Mouse (Mus musculus) fat pad, adult 2 months (tissue): ENCODE measurements at regions not wholly inside any gene's neighbourhood (a gene's known extent, or its start where the extent isn't known, plus 50 kb on each side); places are given as distances from the start of the nearest gene placed in this dataset.

Source experiments
- DNase-seq: peaks from one replicate; pipeline ENCODE4 v3.0.0-alpha.2; 2011; ENCODE audit warnings: low read depth, low spot score; ENCODE audit errors: extremely low read depth

DNA sequence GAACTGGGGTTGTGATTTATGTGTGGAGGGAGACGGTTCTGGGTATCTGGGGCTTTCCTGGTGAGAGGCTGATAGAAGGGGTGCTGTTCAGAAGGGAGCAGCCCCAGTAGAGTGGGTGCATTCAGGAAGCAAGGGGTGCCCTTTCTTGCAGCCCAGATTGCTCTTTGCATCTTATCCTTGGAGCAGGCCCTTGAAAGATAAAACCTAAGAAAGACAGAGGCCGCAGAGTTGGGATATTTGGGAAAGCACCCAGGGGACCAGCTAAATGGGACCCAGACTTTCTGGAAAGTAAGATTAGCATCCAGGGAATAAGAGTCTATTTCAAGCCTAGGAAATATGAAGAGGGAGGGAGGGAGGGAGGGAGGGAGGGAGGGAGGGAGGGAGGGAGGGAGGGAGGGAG, 512.2 kb upstream of the Mki67 start:
- DNase-seq, result no peak

DNA sequence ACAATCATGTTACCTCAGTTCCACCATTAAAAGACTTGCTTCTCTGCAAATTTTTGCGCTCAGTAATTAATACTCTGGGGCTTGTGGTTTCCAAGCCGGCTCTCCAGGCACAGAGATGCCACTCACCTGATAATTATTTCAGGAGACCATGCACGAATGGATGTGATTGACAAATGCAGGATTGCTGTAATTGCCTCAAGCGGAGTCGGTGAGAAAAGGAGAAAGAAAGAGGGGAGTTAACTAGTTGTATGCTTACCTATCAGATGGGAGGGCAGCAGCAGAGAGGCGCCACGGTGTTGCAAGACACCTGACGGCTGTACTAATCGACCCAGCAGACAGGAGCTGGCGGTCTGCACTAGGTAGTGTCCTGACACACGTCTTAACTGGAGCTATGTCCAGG, 513.4 kb upstream of the Mki67 start:
- DNase-seq, result no peak

DNA sequence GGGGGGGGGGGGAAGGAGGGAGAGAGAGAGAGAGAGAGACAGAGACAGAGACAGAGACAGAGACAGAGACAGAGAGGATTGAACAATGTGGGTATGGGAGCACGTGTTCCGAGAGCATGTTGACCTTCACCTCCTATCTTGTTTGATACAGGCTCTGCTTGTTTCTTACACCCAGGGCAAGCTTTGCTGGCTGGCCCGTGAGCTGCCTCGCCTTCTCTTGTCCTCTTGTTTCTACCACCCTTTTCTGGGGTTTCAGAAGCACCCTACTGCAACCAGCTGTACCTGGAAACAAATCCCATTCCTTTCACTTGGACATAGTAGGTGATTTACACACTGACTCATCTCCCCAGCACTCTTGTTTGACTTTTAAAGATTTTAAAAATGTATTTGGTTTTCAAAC, 516.0 kb upstream of the Mki67 start:
- DNase-seq, result no peak

DNA sequence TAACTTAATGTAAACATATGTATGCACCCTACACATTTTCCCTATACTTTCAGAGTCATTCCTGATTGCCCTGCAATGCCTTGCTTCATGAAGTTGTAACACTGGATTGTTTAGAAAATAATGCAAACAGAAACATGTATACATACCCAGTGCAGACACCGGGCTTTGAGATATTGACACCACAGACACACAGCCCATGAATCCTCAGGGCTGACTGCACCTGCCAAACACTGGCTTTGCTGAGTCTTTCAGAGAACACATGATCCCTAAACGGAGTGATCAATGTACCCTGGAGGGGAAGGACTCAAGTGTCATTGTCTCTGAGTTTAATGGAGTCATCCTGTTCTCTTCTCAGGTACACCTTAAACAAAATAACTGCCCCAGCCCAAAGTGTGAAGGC, 519.4 kb upstream of the Mki67 start:
- DNase-seq, result no peak

DNA sequence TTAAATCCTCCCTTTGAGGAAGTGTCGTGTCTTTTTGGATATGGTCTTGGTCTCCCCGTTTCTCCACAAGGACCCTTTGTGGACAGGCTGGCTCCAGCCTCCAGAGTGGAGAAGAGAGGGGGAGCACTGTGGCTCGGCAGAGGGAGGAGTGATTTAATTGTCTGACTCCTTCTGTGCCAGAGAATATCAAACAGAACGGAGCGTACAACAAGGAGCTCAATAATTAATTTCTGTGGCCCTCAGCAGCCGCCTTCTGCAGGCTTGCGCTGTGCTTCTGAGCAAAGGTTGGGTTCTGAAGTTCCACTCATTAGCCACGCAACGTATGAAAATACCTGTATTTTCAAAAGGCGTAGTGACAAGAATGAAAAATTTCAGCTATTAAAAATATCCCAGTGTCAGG, 520.2 kb upstream of the Mki67 start:
- DNase-seq, result no peak

DNA sequence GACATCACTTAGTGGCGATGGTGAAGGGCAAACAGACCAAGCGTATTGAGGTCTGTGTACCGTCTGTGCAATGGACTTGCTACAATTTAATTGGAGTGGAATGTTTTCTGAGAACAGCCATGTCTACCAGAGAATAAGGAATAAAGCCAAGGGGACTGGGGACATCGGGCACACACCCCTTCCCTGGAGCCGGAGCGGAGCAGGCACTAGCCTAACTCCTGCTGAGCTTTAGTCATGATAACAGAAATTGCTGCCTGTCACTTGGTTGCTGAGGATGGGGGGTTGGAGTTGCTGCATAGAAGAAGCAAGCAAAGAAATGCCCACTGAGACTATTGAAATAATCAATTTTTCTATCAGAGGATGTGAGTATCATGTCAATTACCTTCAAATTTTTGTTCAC, 549.5 kb upstream of the Mki67 start:
- no peak for DNase-seq

DNA sequence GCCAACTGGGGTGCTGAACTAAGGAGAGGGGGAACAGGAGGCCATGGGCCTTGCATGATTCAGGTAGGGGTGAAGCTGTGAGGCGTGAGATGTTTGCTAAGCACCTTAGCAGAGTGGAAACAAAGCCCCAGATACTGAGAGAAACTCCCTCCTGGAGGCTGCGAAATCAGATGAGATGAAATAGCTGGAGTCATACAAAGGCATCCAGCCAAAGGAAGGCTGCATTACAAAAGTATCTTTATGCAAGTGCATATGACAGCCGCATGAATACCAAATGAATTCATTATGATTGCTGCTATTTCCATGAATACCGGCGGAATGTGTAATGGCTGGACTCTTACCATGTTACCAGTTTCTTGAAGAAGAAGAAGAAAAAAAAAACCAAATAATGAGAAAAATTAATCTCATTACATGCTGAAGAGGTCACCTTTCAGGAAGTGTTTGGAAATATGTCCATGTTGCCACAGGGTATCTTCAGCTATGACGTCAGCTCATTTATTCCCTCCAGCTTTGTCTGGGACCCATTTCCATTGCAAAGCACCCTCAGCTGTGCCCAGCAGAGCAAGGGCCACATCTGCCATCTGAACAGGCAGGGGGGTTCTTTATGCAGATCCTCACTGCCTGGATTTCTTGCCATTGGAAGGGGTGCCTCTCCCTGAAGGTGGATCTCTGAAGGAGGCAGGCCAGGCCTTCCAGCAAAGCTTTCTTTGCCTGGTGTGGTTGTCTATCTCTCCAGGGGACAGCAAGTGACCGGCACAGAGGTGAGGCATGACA, 551.7 kb upstream of the Mki67 start:
- DNase-seq, result no peak

DNA sequence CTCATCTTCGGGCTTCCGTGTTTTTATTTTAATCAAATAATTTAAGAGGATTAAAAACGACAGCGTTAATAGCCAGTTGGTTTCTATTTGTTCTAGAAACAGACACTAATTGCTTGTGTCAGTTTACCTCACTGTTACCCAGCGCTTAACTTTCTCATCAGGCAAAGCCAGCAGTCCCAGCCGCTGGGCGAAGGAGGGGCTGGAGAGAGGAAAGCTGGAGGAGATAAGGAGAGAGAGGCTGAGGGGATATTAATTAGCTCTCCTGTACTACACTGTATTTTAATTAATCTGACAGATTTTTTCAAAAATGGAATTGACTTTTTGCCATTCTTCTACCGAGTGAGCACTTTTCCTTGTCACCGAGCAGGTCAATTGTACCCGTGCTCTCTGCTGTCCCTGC, 559.5 kb upstream of the Mki67 start:
- DNase-seq, result no peak

DNA sequence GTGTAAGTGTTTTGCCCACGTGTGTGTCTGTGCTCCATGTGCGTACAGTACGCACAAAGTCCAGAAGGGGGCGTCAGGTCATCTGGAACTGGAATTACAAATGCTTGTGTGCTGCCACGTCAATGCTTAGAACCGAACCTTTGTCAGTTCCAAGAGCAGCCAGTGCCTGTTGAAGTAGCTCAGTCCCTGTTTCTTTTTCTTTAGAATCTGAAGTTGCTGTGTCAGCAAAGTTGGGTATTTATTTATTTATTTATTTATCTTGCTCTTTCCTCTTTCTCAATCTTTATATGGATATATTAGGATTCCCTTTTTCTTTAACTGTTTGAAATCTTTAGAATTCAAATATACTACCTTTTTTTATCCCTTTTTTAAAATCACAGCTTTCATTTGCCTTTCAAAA, 567.6 kb upstream of the Mki67 start:
- DNase-seq, result no peak

DNA sequence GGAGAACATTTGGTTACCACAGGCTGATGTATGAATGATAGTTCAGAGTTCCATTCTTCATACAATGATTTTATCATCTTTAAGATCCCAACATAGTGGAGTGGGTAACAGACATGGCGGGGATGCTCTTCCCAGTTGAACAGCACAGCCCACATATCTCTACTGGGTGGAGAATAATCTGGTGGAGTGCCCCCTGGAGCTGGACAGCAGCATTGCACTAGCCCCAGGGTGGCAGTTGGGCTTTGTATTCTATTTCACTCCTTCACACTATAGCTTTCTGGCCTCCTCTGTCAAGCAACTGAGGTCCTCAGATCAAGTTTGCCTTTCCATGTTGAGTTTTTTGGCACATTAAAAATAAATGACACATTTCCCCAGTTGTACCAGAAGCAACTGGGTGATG, 569.4 kb upstream of the Mki67 start:
- DNase-seq, result no peak

DNA sequence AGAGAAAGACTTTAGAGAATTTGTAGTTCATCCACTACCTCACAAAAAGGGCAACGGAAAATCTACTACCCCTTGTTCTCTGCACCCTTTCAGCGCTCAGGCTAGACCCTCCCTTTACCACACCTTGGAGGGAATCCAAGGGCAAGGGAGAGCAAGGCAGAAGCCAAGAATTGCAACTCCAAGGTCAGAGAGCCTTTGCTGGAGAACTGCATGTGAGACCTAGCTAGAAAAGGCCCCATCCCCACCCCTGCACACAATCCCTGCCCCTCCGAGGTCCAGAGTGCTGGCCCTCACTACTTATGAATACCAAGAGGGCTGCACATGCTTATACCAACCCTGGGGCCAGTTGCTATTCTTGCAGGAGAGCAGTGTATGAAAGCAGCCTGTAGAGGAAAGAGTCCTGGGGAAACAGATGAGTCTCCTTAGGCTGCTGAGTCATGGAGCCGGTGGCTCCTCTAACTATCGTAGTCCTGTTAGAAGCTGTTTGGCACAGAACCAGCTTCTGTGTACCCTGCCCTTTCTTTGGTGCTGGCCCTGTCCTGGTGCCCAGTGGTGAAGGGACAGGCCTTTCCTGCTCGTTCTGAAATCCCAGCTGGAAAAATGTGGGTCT, 577.5 kb upstream of the Mki67 start:
- no peak for DNase-seq

DNA sequence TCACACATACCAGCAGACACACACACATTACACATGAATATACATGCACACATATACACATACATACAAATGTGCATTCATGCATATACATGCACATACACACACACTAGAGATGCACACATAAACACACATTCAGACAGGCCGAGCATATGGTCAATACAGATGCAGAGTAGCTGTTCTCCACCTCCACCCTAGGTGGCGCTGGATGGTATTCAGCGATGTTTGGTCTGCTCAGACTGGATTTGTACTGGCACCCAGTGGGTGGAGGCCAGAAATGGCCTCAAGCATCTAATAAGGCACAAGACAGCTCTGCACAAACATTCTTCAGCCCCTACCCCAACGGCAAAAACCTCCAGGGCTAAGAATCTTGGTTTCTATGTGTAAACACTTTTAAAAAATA, 578.3 kb upstream of the Mki67 start:
- no peak for DNase-seq

DNA sequence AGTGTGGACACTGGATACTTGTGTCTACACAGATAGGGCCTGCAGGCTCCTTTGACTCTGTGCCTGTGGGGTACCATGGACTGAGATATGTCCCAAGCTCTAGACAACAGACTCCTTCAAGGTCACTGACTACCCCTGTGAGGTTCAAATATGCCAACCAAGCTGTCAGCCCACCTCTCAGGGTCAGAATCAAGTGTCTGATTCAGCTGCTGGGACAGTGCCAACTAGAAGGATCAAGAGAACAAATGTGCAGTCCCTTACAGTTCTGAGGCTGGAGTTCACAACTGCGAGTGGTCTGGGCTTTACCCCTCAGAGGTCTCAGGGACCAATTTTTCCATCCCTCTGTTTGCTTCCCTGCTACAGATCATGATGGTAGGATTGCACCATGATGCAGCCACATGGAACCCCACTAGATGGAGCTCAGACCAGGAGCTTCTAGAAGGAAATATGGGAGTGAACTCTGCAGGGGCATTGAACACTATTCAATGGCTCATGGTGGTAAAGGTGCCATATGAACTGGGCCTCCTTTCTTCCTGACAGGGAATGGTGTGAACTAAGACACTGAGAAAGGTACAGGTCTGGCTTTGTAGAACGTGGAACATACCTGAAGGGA, 581.8 kb upstream of the Mki67 start:
- DNase-seq, result no peak

DNA sequence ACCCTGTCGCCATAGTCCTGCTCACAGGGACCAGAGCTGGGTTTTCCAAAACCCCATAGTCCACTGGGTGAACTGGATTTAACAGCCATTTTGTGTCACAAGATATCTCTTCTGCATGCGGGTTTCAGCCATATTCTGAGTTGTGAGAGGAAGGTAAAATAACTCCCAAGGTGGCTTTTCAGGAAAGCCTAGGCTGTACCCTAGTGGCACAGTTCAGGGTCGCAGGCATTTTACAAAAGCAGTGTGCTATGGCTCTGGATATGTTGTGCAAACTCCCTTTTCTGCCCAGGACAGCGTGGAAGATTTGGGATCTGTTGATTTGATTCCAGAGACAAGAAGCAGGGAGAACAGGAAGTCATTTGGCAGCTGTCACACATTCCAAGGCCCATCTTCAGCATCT, 588.3 kb upstream of the Mgmt start:
- no peak for DNase-seq

DNA sequence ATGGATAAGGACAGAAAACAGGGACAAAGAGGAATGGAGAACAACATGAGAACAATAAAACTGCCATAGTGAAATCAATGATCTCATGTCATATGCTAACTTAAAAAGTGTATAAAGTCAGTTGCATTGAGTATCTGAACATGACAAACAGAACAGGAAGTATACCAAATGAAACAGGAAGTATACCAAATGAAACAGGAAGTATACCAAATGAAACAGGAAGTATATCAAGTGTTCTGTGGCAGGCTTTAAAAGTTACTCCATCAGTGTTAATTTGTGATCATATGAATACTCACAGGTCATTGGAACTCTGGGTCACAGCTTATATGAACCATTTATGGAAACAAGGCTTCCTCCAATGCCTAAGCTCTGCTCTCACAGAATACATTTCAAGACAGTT, 585.6 kb upstream of the Mgmt start:
- DNase-seq, result no peak

DNA sequence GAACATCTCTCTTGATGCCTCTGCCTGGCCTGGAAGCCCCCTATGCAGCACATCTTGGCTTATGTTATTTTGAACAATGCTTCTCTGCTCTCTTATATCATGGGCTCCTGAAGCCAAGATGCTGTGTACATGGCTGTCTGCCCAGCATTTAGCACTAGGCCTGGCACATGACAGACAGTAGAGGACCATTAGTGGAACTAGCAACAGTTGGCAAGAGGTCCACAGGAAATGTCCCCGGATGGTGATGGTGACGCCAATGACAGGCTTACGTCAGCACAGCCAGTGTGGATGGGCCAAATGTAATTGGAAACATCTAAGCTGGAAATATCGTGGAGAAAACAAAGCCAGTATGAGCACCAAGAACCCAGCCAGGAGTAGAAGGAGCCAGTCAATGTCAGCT, 567.1 kb upstream of the Mgmt start:
- no peak for DNase-seq

DNA sequence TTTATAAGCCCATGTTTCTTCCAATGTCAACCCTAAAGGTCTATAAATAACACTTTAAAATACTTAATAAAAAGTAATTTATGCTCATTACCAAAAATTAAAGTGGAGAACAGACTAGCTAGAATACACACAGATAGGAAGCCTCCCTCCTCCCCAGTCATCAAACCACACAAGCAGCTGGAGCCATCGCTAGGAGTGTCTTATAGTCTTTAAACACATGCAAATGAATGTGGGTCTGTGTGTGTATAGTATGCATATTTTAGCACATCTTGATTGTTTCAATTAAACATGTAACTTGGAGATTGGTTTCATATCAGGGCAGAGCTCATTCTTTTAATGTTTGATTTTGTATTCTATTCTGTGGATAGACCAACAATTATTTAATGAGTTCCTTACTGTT, 564.0 kb upstream of the Mgmt start:
- no peak for DNase-seq

DNA sequence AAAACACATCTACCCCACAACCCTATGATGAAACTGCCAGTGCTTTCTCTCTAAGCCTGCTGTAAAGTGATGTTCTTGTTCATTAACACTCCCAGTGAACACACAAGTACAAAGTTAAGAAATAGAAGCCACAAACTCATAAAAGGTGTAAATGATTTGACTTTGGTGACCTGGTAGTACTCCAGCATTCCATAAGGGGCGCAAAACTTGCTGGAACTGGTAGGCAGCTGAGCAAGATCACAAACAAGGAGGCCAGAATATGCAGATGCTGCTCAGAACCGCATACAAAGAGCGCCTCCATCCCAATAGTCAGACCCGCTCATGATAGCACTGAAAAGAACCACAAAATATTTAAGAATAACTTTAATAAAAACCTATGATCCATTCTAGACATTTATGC, 561.6 kb upstream of the Mgmt start:
- no peak for DNase-seq

DNA sequence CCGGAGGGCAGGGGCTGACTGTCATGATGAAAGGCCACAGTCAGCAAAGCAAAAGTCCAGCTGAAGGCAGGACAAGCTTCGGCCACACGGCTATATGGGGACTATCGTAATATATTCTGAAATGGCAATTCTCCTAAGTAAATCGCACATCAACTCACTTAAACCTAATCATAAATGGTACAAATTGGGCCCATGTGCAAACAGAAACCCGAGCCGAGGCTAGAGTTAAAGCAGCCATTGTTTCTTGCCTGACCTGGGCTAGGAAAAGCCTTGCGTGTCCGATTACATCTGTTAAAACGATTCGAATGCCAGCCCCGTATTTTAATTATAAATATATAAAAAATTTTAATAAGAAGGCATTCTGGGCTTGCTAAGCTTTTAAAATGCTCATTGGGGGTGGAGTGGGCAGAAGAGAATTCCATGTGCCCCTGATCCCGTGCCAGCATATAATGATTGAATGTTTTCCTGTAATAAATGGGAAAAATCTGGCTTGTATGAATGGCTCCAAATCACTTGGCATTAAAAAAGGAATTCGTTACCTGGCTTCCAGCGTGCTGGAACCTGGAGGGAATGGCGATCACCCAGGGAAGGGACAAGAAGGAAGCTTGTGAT, 552.7 kb upstream of the Mgmt start:
- DNase-seq, result no peak

DNA sequence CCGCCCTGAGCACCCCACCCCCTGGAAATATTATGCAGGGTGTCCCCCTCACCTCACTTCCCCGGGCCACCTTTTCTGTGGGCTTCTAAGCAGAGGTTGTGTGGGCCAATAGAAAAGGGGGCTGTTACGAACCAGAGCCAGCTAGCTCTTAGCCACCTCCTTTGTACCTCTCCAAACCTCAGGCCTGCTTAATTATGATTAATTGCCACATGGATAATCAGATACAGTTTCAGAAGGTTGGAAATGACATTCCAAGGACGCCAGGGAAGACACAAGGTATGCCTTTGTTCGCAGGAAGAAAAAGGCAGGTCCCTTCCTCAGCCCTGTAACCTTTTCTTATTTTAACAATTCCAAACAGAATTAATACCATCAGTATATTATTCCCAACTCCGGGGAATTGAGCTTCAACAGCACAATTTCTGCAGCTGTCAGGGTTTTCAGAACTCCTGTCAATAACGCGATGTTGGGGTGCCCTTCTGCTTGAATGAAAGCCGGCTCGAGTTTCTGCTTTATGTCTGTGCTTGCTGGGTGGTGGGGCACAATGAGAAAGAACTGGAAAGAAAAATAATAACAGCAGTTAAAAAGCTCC, 552.1 kb upstream of the Mgmt start:
- DNase-seq, result no peak

DNA sequence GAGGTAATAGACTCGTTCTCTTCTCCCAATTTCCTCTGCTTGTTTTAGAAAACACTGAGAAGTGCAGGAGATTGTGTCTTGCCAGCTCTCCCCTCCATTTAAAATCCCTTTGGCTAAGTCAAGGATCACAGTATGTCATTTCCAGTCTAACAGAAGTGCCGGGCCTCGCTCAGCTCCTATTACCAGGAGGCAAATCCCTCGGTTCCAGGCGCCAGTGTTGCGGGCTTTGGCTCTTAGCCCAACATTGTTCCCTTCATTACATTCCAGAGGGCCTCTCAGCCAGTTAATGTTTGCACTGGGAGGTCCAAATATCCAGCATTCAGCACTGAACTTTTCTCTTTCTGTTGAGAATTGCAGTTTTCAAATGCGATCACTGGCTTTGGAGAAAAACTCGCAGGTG, 551.6 kb upstream of the Mgmt start:
- DNase-seq, result no peak

DNA sequence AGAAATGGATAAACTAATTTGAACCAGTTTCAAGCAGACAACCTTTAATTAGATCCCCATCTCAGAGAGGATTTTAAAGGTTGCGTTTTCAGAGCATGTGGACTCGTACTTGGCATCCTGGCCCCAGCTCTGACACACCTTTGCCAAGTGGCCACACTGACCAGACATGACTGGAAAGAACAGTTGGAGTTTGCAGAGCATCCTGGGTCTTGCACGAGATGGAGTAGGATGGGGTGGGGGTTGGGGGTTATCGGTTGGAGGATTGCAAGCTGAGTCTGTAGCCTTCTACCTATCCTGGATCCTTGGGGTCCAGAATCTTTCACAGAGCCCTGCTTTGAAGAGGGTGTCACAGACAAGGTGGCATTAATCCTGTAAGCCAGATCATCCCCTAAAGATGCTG, 550.9 kb upstream of the Mgmt start:
- no peak for DNase-seq
